Mouse (Mus musculus) hindbrain, embryonic 13.5 days (tissue): ENCODE results near the gene Gemin6. TPM values are rescaled to one million over a fixed set of nuclear protein-coding genes. Genes with fewer than 3 reads are reported as not detected.
A peak's percentile ranks its signal among the peaks of the same experiment; 100 is the strongest.
"Not testable (repeated sequence)": the region's sequence is repeated elsewhere in the genome, so short reads cannot be mapped to it uniquely, and the experiment has no call there.

Source experiments
- ATAC-seq: fragments of 200-750 bp; cut with Nextera tagmentation; 2 replicates; pipeline ENCODE4 v1.8.0; 2017; ENCODE audit warnings: moderate TSS enrichment; ENCODE audit not compliant: low FRiP score
- H3K27ac ChIP-seq: fragments of 300-500 bp; sonication (generic); 2 replicates; pipeline ENCODE4 v1.5.1; 2015; ENCODE audit warnings: inconsistent platforms, mild to moderate bottlenecking, moderate library complexity
- H3K27me3 ChIP-seq: fragments of 300-500 bp; sonication (generic); 2 replicates; pipeline ENCODE4 v1.6.1; 2015; ENCODE audit warnings: mild to moderate bottlenecking, inconsistent platforms
- H3K36me3 ChIP-seq: fragments of 300-500 bp; sonication (generic); 2 replicates; pipeline ENCODE4 v1.6.1; 2015; ENCODE audit warnings: mild to moderate bottlenecking, inconsistent platforms
- H3K4me1 ChIP-seq: fragments of 300-500 bp; sonication (generic); replicated peaks from 2 replicates; pipeline ENCODE4 v1.6.1; 2015; ENCODE audit warnings: inconsistent platforms
- H3K4me2 ChIP-seq: fragments of 300-500 bp; sonication (generic); 2 replicates; pipeline ENCODE4 v1.6.1; 2015; ENCODE audit warnings: inconsistent platforms, mild to moderate bottlenecking, moderate library complexity
- H3K4me3 ChIP-seq: fragments of 300-500 bp; sonication (generic); 2 replicates; pipeline ENCODE4 v1.5.1; 2015; ENCODE audit warnings: mild to moderate bottlenecking, inconsistent platforms
- H3K9ac ChIP-seq: fragments of 300-500 bp; sonication (generic); 2 replicates; pipeline ENCODE4 v1.6.1; 2015; ENCODE audit warnings: mild to moderate bottlenecking, inconsistent platforms
- H3K9me3 ChIP-seq: fragments of 300-500 bp; sonication (generic); 2 replicates; pipeline ENCODE4 v1.6.1; 2016; ENCODE audit warnings: inconsistent platforms
- WGBS: fragments of 180-500 bp; shearing (Covaris S2); methylation state at CpG from one replicate; pipeline ENCODE4 v1.1.7; 2015; 5-methylcytosine and 5-hydroxymethylcytosine counted together
- polyA plus RNA-seq: library from polyadenylated mRNA; unstranded; fragments of >200 nt; fragmentation: Nextera tagmentation; extraction: Ambion mirVana; gene quantifications from 2 replicates; pipeline ENCODE4 v1.2.1, GENCODE M21; 2015

Gene Gemin6
- polyA plus RNA-seq: 21.0 and 22.9 TPM in 2 replicates

- Histone ChIP-seq H3K4me3 (peak within 1 kb of the TSS; percentile 60), H3K27me3 (no peaks in the 10 kb centered on the region), H3K36me3 (no peaks in the 10 kb centered on the region), H3K9ac (peak within 1 kb of the TSS; percentile 77), H3K9me3 (no peaks in the 10 kb centered on the region), H3K4me2 (peak within 1 kb of the TSS; percentile 78), H3K27ac (peak within 1 kb of the TSS; percentile 80), H3K4me1 (peaks cover 9% of the 10 kb centered on the region)
- ATAC-seq: peak; percentile 97
- WGBS: under 1% methylated on average over 33 of the region's 33 CpGs
These were observed at the start of gene Gemin6 for GRCm38 (mm10) chr17:80224326-80225116. Gene Gemin6 (plus strand): TSS chr17:80224441.

- Histone ChIP-seq H3K4me2 (no peak overlapping the region), H3K36me3 (no peaks in the 10 kb centered on the region), H3K4me3 (no peak overlapping the region), H3K4me1 (no peaks in the 10 kb centered on the region), H3K27ac (no peak overlapping the region), H3K27me3 (no peaks in the 10 kb centered on the region), H3K9me3 (no peaks in the 10 kb centered on the region), H3K9ac (no peak overlapping the region)
- no peak for ATAC-seq
- WGBS: 74% methylated on average over 19 of the region's 19 CpGs
These were observed 49.4 kb upstream of the Gemin6 start for GRCm38 (mm10) chr17:80174699-80175385.

GRCm38 (mm10) chr17:80175386-80175739 is 48.9 kb upstream of the Gemin6 start:
- no peaks in the 10 kb centered on the region for H3K9me3 ChIP-seq
- no peaks in the 10 kb centered on the region for H3K4me1 ChIP-seq
- no peak overlapping the region for H3K9ac ChIP-seq
- 81% methylated on average over 4 of the region's 4 CpGs for WGBS
- no peaks in the 10 kb centered on the region for H3K36me3 ChIP-seq
- no peaks in the 10 kb centered on the region for H3K27me3 ChIP-seq
- no peak overlapping the region for H3K4me3 ChIP-seq
- H3K27ac ChIP-seq: no peak overlapping the region
- no peak overlapping the region for H3K4me2 ChIP-seq
- no peak for ATAC-seq

GRCm38 (mm10) chr17:80175966-80176365 is 48.3 kb upstream of the Gemin6 start:
- H3K27me3 ChIP-seq: no peaks in the 10 kb centered on the region

GRCm38 (mm10) chr17:80178846-80179245 is 45.4 kb upstream of the Gemin6 start:
- H3K4me1 ChIP-seq, H3K9ac ChIP-seq, H3K4me2 ChIP-seq, H3K27ac ChIP-seq, H3K36me3 ChIP-seq, ATAC-seq, H3K27me3 ChIP-seq, H3K4me3 ChIP-seq, H3K9me3 ChIP-seq: not testable (repeated sequence)
- 94% methylated on average over 3 of the region's 3 CpGs for WGBS

More at GRCm38 (mm10) chr17:80175966-80176365, 48.3 kb upstream of the Gemin6 start:
- Histone ChIP-seq H3K27ac (no peak overlapping the region), H3K36me3 (no peaks in the 10 kb centered on the region), H3K4me1 (no peaks in the 10 kb centered on the region), H3K4me3 (no peak overlapping the region), H3K4me2 (no peak overlapping the region), H3K9ac (no peak overlapping the region), H3K9me3 (no peaks in the 10 kb centered on the region)
- WGBS: 89% methylated on average over 3 of the region's 3 CpGs
- no peak for ATAC-seq

- 0% methylated on average over 6 of the region's 6 CpGs for WGBS
- ATAC-seq: peak; percentile 87
- no peak overlapping the region for H3K9ac ChIP-seq
- H3K27ac ChIP-seq: no peak overlapping the region
- no peak overlapping the region for H3K4me2 ChIP-seq
- no peaks in the 10 kb centered on the region for H3K9me3 ChIP-seq
- H3K36me3 ChIP-seq: no peaks in the 10 kb centered on the region
- no peaks in the 10 kb centered on the region for H3K27me3 ChIP-seq
- no peak overlapping the region for H3K4me3 ChIP-seq
- no peaks in the 10 kb centered on the region for H3K4me1 ChIP-seq
These were observed 44.3 kb upstream of the Gemin6 start for GRCm38 (mm10) chr17:80179959-80180358.

GRCm38 (mm10) chr17:80180468-80180867 is 43.8 kb upstream of the Gemin6 start:
- H3K4me3 ChIP-seq: no peak overlapping the region
- H3K4me2 ChIP-seq: no peak overlapping the region
- H3K9ac ChIP-seq: no peak overlapping the region
- no peaks in the 10 kb centered on the region for H3K4me1 ChIP-seq
- peak; percentile 75 for ATAC-seq
- H3K27me3 ChIP-seq: no peaks in the 10 kb centered on the region
- no peak overlapping the region for H3K27ac ChIP-seq
- H3K36me3 ChIP-seq: no peaks in the 10 kb centered on the region
- no peaks in the 10 kb centered on the region for H3K9me3 ChIP-seq

GRCm38 (mm10) chr17:80183615-80184014 is 40.6 kb upstream of the Gemin6 start:
- Histone ChIP-seq H3K27ac (no peak overlapping the region), H3K4me2 (no peak overlapping the region), H3K27me3 (no peaks in the 10 kb centered on the region), H3K9ac (no peak overlapping the region), H3K4me3 (no peak overlapping the region), H3K9me3 (no peaks in the 10 kb centered on the region; the same call in 1 of the 2 replicates), H3K4me1 (no peaks in the 10 kb centered on the region), H3K36me3 (no peaks in the 10 kb centered on the region)
- ATAC-seq: no peak
- WGBS: 85% methylated on average over 10 of the region's 10 CpGs

- Histone ChIP-seq H3K4me1 (no peaks in the 10 kb centered on the region), H3K27me3 (no peaks in the 10 kb centered on the region), H3K9me3 (no peaks in the 10 kb centered on the region), H3K4me2 (no peak overlapping the region), H3K9ac (no peak overlapping the region), H3K27ac (no peak overlapping the region), H3K36me3 (peaks cover 27% of the 10 kb centered on the region), H3K4me3 (no peak overlapping the region)
- 72% methylated on average over 5 of the region's 5 CpGs for WGBS
- ATAC-seq: no peak
These were observed 31.2 kb upstream of the Gemin6 start for GRCm38 (mm10) chr17:80193075-80193474.

GRCm38 (mm10) chr17:80199160-80199778 is 25.0 kb upstream of the Gemin6 start:
- Histone ChIP-seq H3K36me3 (peaks cover 70% of the 10 kb centered on the region), H3K27me3 (no peaks in the 10 kb centered on the region), H3K9me3 (no peaks in the 10 kb centered on the region), H3K4me2 (no peak overlapping the region), H3K4me1 (peaks cover 6% of the 10 kb centered on the region), H3K9ac (no peak overlapping the region), H3K27ac (no peak overlapping the region), H3K4me3 (no peak overlapping the region)
- peak; percentile 63; the same call in 1 of the 2 replicates for ATAC-seq
- 89% methylated on average over 3 of the region's 3 CpGs for WGBS

GRCm38 (mm10) chr17:80205657-80206056 is 18.6 kb upstream of the Gemin6 start:
- 35% methylated on average over 5 of the region's 5 CpGs for WGBS
- Histone ChIP-seq H3K27me3 (no peaks in the 10 kb centered on the region), H3K4me2 (peak overlapping the region; percentile 81), H3K27ac (peak overlapping the region; percentile 100; the same call in 1 of the 2 replicates), H3K4me1 (peaks cover 19% of the 10 kb centered on the region), H3K36me3 (peaks cover 35% of the 10 kb centered on the region), H3K9ac (peak overlapping the region; percentile 98), H3K9me3 (no peaks in the 10 kb centered on the region), H3K4me3 (peak overlapping the region; percentile 87)
- ATAC-seq: no peak

- peak; percentile 64 for ATAC-seq
- H3K9me3 ChIP-seq: no peaks in the 10 kb centered on the region
- peaks cover 31% of the 10 kb centered on the region for H3K36me3 ChIP-seq
- H3K4me3 ChIP-seq: peak overlapping the region; percentile 87
- under 1% methylated on average over 36 of the region's 36 CpGs for WGBS
- no peaks in the 10 kb centered on the region for H3K27me3 ChIP-seq
- peak overlapping the region; percentile 100 for H3K27ac ChIP-seq
- peak overlapping the region; percentile 81 for H3K4me2 ChIP-seq
- H3K9ac ChIP-seq: peak overlapping the region; percentile 98
- H3K4me1 ChIP-seq: peaks cover 19% of the 10 kb centered on the region
These were observed 18.0 kb upstream of the Gemin6 start for GRCm38 (mm10) chr17:80206301-80206670.
